ENCODE assay signal across 9 mouse cellular contexts in genomic region chr5:123444069-123444468, GRCm38 (mm10). TPM values are rescaled to one million over a fixed set of nuclear protein-coding genes. Genes with fewer than 3 reads are reported as not detected.
DNase-seq lines count a peak whose midpoint lies in the region; ATAC-seq and TF ChIP-seq lines count a peak whose summit lies in the region.
"Had no signal": no experiment of that assay in that cellular context is flagged by ENCODE, and none has a peak within 500 bp of the region (broad histone marks: within the 10 kb centered on the region; RNA-seq: fewer than 3 reads in every experiment).

No protein-coding gene starts in this region.

- no peaks in the 10 kb centered on the region for H3K9me3 ChIP-seq in forebrain, embryonic 10.5 days
- no peaks in the 10 kb centered on the region for H3K9me3 ChIP-seq in forebrain, embryonic 12.5 days
- H3K9me3 ChIP-seq in lung, embryonic 14.5 days (ENCODE audit: low read depth, low read length): no peaks in the 10 kb centered on the region
- H3K9me3 ChIP-seq: megakaryocyte, embryonic 14.5 days had no signal

- 50% methylated on average over 4 of the region's 4 CpGs for WGBS in forebrain, embryonic 10.5 days
- 51% methylated on average over 4 of the region's 4 CpGs for WGBS in forebrain, embryonic 12.5 days
- 43% methylated on average over 4 of the region's 4 CpGs for WGBS in cerebellum, adult 2 months
- WGBS in lung, embryonic 14.5 days: 47% methylated on average over 4 of the region's 4 CpGs

- peak; percentile 70 for DNase-seq in forebrain, embryonic 10.5 days (ENCODE audit: extremely low spot score, low spot score)
- DNase-seq in MEL-GATA-1-ER (ENCODE audit: extremely low read depth, low read depth): peak; percentile 26
- peak; percentile 70 to 77 for DNase-seq in cerebellum, adult 2 months
- DNase-seq in gastrocnemius, adult 18-20 months (ENCODE audit: low spot score): peak; percentile 83
- DNase-seq in kidney, postnatal 4 days: peak; percentile 78 to 80
- peak; percentile 83 for DNase-seq in lung, embryonic 14.5 days
- peak; percentile 26 to 52 for DNase-seq in right cerebral cortex, postnatal 36 days (ENCODE audit: low spot score in 2 of 2)

- ATAC-seq in forebrain, embryonic 12.5 days (ENCODE audit: low FRiP score): no peak
- ATAC-seq in lung, embryonic 14.5 days (ENCODE audit: insufficient read depth): no peak

- no peak for TF ChIP-seq POLR2A in cerebellum, adult 2 months (IDR thresholded peaks at IDR 0.05; ENCODE audit: borderline replicate concordance, insufficient read depth, low read length)

- H3K9ac ChIP-seq in forebrain, embryonic 12.5 days: no peak overlapping the region
- no peak overlapping the region for H3K9ac ChIP-seq in lung, embryonic 14.5 days

- TF ChIP-seq CTCF in cerebellum, adult 2 months (IDR thresholded peaks at IDR 0.05; ENCODE audit: borderline replicate concordance, insufficient read depth, low read depth, low read length): peak; percentile 86
- peak; percentile 90 for TF ChIP-seq CTCF in lung, embryonic 14.5 days (IDR thresholded peaks at IDR 0.05; ENCODE audit: low read depth)

- no peaks in the 10 kb centered on the region for H3K4me1 ChIP-seq in forebrain, embryonic 10.5 days
- no peaks in the 10 kb centered on the region for H3K4me1 ChIP-seq in forebrain, embryonic 12.5 days
- no peaks in the 10 kb centered on the region for H3K4me1 ChIP-seq in cerebellum, adult 2 months (ENCODE audit: control insufficient read depth, insufficient read depth, low read length)
- H3K4me1 ChIP-seq in lung, embryonic 14.5 days (ENCODE audit: insufficient read depth): no peaks in the 10 kb centered on the region

- no peaks in the 10 kb centered on the region for H3K27me3 ChIP-seq in forebrain, embryonic 10.5 days (ENCODE audit: poor library complexity, severe bottlenecking)
- H3K27me3 ChIP-seq in forebrain, embryonic 12.5 days: no peaks in the 10 kb centered on the region
- no peaks in the 10 kb centered on the region for H3K27me3 ChIP-seq in cerebellum, adult 2 months (ENCODE audit: control insufficient read depth, insufficient read depth, low read length)
- no peaks in the 10 kb centered on the region for H3K27me3 ChIP-seq in lung, embryonic 14.5 days (ENCODE audit: insufficient read depth, low read length)
- H3K27me3 ChIP-seq: megakaryocyte, embryonic 14.5 days had no signal

- peaks cover 78% of the 10 kb centered on the region for H3K36me3 ChIP-seq in forebrain, embryonic 10.5 days (replicated peaks)
- H3K36me3 ChIP-seq in forebrain, embryonic 12.5 days (replicated peaks): peaks cover 62% of the 10 kb centered on the region
- H3K36me3 ChIP-seq in lung, embryonic 14.5 days (ENCODE audit: insufficient read depth): peaks cover 68% of the 10 kb centered on the region

- no peak overlapping the region for H3K4me2 ChIP-seq in forebrain, embryonic 12.5 days
- no peak overlapping the region for H3K4me2 ChIP-seq in lung, embryonic 14.5 days

- H3K4me3 ChIP-seq in forebrain, embryonic 10.5 days: no peak overlapping the region
- no peak overlapping the region for H3K4me3 ChIP-seq in forebrain, embryonic 12.5 days (replicated peaks)
- no peak overlapping the region for H3K4me3 ChIP-seq in cerebellum, adult 2 months (replicated peaks; ENCODE audit: insufficient read depth, low read depth, low read length)
- no peak overlapping the region for H3K4me3 ChIP-seq in lung, embryonic 14.5 days (ENCODE audit: low read depth, low read length)
- H3K4me3 ChIP-seq: megakaryocyte, embryonic 14.5 days had no signal

- no peak overlapping the region for H3K27ac ChIP-seq in forebrain, embryonic 10.5 days
- H3K27ac ChIP-seq in forebrain, embryonic 12.5 days: no peak overlapping the region
- H3K27ac ChIP-seq in cerebellum, adult 2 months (ENCODE audit: insufficient read depth, low read length): no peak overlapping the region
- no peak overlapping the region for H3K27ac ChIP-seq in lung, embryonic 14.5 days (ENCODE audit: low read depth)

RNA-seq across cellular contexts. Expression of gene Lrrc43, which starts 45.0 kb away (rescaled TPM):
- not detected in 2 replicates for polyA plus RNA-seq in forebrain, embryonic 10.5 days (2016; fragmentation: Nextera tagmentation; extraction: Ambion mirVana)
- not detected in 2 replicates for polyA plus RNA-seq in forebrain, embryonic 12.5 days (2016; fragmentation: Nextera tagmentation; extraction: Ambion mirVana)
- polyA plus RNA-seq in cerebellum, adult 2 months (2012; rRNA removed): 0.07 and 0.40 TPM in 2 replicates
- total RNA-seq in gastrocnemius, adult 18-20 months (2021): not detected
- polyA plus RNA-seq in lung, embryonic 14.5 days (2014; fragmentation: Nextera tagmentation; extraction: Ambion mirVana): not detected in 2 replicates

RNA-seq across cellular contexts. Expression of gene Il31, which starts 45.2 kb away (rescaled TPM):
- polyA plus RNA-seq in forebrain, embryonic 10.5 days (2016; fragmentation: Nextera tagmentation; extraction: Ambion mirVana): not detected in 2 replicates
- polyA plus RNA-seq in forebrain, embryonic 12.5 days (2016; fragmentation: Nextera tagmentation; extraction: Ambion mirVana): not detected in 2 replicates
- polyA plus RNA-seq in cerebellum, adult 2 months (2012; rRNA removed): not detected in 2 replicates
- not detected for total RNA-seq in gastrocnemius, adult 18-20 months (2021)
- not detected in 2 replicates for polyA plus RNA-seq in lung, embryonic 14.5 days (2014; fragmentation: Nextera tagmentation; extraction: Ambion mirVana)

RNA-seq across cellular contexts. Expression of gene Mlxip, which starts 49.5 kb away (rescaled TPM):
- 16.7 and 17.9 TPM in 2 replicates for polyA plus RNA-seq in forebrain, embryonic 10.5 days (2016; fragmentation: Nextera tagmentation; extraction: Ambion mirVana)
- polyA plus RNA-seq in forebrain, embryonic 12.5 days (2016; fragmentation: Nextera tagmentation; extraction: Ambion mirVana): 19.0 and 19.8 TPM in 2 replicates
- 21.7 and 24.2 TPM in 2 replicates for polyA plus RNA-seq in cerebellum, adult 2 months (2012; rRNA removed)
- total RNA-seq in gastrocnemius, adult 18-20 months (2021): 10 to 100 TPM; 59.3 to 63.2 TPM
- 27.3 and 27.7 TPM in 2 replicates for polyA plus RNA-seq in lung, embryonic 14.5 days (2014; fragmentation: Nextera tagmentation; extraction: Ambion mirVana)

Comparison
In these comparisons a context has a peak if more than half of its experiments do, and no peak if none do; other contexts are left out.
1. DNase-seq: peak in every context shown above with its lines; median percentile 83 in gastrocnemius, adult 18-20 months; 83 in lung, embryonic 14.5 days; 79 in kidney, postnatal 4 days; 74 in cerebellum, adult 2 months; 70 in forebrain, embryonic 10.5 days; 39 in right cerebral cortex, postnatal 36 days; 26 in MEL-GATA-1-ER.